Mouse (Mus musculus): ENCODE results near the gene Nop9.

DNA sequence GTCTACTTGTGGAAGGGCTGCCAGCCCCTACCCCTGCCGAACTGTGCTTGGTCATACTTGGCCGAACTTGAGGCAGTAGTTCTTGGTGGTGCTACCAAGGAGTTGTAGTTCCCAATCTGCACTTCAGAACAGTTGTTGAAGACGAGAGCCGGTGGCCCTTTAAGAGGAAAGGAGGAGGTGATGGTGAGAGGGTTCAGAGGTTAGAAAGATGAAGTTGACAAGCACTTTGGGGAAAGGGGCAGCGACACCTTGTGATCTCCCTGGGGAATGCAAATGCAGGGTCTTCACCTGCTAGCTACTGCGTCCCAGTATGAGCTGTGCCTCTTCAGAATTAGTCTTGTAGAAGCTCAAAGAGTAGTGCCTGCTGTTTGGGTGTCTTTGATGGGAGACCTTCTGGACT is 39.7 kb downstream of the Nop9 start:
- TF ChIP-seq CTCF (IDR thresholded peaks at IDR 0.05; ENCODE audit: insufficient read depth, low read depth, low read length) (no peak), POLR2A (IDR thresholded peaks at IDR 0.05; ENCODE audit: insufficient read depth, low read depth, low read length) (no peak)
